Mouse (Mus musculus) liver, adult (tissue): ENCODE data around the gene Lrrc7.

Experiments
- GATA4 ChIP-seq: IDR thresholded peaks from 2 replicates; pipeline ENCODE4 v1.6.1; 2014; ENCODE audit warnings: mild to moderate bottlenecking, low read length; ENCODE audit not compliant: insufficient replicate concordance

The Lrrc7 gene

GRCm38 (mm10) chr3:158068613-158069263, 493.3 kb downstream of the Lrrc7 start:
- TF ChIP-seq GATA4, result no peak

DNA sequence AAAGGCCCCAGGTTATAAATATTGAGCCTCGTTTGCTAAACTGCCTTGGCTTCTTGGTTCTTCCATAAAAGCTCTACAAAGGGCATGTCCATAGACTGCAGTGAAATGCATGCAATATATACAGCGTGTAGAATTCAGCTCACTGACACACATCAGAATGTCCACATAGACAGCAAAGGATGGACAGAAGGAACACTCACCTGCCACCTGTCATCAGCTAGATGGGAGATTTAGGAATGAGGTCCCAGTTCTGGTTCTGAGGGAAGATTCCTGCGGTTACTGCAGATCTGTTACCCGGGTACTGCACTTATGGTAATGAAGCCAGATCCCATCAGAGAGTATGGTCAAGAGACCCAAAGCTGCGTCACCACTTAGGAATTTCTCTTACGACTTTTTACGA, 494.1 kb downstream of the Lrrc7 start:
- no peak for TF ChIP-seq GATA4

DNA sequence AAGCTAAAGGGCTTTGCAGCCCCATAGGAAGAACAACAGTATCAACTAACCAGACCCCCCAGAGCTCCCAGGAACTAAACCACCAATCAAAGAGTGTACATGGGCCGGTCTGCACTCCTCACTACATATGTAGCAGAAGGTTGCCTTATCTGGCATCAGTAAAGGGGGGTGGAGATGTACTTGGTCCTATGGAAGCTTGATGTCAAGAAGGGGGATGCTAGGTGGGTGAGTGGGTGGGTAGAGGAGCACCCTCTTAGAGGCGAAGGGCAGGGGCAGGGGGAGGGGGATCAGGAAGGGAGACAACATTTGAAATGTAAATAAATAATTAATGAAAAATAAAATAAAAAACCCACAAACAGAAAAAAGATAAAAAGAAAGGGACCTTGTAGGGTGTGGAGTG, 496.8 kb downstream of the Lrrc7 start:
- no peak for TF ChIP-seq GATA4

DNA sequence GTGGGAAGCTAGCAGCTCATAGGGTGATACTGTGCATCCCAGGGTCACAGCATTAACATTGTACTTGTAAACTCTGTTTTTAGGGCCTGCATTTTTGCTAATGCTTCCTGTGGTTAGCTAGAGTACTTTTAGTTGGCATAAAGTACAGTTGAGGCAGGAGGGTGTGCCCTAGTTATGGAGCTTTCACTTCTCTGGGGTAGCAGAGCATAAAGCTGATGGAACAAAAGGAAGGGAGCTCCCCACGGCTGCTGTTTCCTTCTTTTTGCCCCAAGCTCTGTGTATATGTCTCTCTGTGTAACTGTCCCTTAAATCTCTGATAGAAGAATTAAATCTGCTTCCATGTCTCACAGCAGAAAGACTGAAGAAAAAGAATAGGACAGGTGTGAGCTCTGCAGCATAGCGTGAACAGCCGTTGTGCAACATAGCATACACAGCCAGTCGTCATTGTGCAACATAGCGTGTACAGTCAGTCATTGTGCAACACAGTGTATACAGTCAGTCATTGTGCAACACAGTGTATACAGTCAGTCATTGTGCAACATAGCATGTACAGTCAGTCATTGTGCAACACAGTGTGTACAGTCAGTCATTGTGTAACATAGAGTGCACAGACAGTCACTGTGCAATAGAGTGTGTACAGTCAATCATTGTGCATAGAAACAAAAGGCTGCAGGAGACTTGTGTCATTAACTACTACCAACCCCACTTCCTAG, 500.1 kb downstream of the Lrrc7 start:
- TF ChIP-seq GATA4, result no peak

DNA sequence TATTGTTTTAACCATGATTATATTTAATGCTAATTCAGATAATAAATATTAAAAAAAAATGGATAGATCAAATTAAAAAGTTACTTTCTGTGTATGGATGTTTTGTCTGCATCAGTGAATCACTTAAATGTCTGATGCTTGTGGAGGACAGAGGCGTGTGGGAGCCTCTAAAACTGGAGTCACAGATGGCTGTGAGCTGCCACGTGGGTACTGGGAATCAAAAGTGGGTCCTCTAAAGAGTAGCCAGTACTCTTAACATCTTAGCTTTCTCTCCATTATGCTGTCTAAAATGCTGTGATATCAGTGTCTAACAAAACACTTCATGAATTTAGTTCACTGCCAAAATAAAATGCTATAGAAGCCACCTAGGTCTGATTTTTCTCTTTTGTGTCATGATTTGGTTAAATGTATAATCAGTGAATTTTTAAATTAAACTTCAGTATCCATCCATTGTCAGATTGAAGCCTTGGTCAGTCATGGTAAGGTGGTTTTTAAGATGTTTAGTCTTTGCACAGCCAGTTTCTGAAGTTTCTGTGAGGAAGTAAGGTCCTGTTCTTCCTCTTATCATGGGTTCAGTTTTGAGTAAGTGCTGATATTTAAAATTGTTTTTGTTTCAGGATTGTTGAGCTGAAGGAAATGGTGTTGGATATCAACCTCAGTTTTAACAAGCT, 501.3 kb downstream of the Lrrc7 start:
- no peak for TF ChIP-seq GATA4

DNA sequence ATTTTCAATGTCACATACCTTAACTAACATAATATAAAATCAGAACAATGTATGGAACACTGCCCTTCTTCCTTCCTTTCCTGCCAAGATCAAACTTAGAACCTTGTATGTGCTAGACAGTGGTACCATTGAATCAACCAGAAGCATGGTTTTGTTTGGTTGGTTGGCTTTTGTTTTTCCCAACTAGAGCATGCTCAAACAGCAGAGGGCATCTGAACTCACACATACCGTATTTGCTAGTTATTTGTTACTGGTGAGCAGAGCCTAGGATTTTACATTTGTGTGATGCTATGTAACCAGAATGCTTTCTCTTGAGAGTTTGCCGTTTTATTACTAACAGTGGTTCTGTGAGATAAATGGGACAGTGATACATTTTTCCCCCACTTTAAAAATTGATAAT, 512.5 kb downstream of the Lrrc7 start:
- no peak for TF ChIP-seq GATA4

DNA sequence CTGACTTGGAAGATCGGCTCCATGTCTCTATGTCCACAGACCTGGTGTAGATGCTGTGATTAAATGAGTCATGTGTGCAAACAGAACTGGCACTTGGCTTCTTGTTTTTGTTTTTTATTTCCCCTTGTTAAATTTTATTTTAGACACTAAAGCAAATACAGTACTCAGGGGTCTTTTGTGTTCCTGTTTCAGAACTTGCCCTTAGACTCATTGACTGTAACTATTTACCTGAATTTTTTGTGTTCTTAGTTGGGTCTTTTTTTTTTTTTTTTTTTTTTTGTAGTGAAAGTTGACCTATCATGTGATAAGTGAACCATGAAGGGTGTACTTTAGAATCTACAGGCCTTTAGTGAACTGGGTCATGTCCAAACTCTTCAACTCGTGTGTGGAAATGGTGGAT, 521.3 kb downstream of the Lrrc7 start:
- no peak for TF ChIP-seq GATA4

DNA sequence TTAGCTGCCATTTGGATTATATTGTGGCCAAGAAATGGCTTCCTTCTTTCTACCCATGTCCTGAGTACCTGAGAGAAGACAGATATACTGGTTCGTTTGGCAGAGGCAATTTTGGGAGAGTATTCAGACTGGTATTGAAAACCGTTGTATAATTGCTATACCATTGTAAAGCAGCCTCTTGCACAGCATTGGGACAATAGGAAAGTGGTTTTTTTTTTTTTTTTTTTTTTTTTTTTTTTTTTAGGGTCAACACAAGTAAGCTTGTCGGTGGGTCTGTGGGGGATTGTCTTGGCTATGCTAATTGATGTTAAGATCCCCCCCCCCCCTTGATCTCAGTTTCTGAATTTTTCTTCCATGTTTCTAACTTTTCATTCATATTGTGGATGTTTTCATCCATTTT, 523.9 kb downstream of the Lrrc7 start:
- no peak for TF ChIP-seq GATA4

GRCm38 (mm10) chr3:158036329-158036988, 525.6 kb downstream of the Lrrc7 start, which contains the start of the genes Srsf11 and Lrrc40:
Gene Srsf11, minus strand, starts transcription at chr3:158036639.
Gene Lrrc40, plus strand, starts transcription at chr3:158036662.
- no peak for TF ChIP-seq GATA4

GRCm38 (mm10) chr3:158035866-158036265, 526.2 kb downstream of the Lrrc7 start:
- no peak for TF ChIP-seq GATA4
